Mouse (Mus musculus) left cerebral cortex, adult 11 months (tissue): ENCODE results near the gene Cdc37l1.

ENCODE experiments used
- DNase-seq: peaks from one replicate; pipeline ENCODE4 v3.0.0; 2022; ENCODE audit warnings: low spot score

Gene Cdc37l1

GRCm38 (mm10) chr19:29008069-29008706 lies 18.0 kb downstream of the Cdc37l1 start:
- no peak for DNase-seq

- DNase-seq = no peak
Observed at GRCm38 (mm10) chr19:29009046-29009445, 18.9 kb downstream of the Cdc37l1 start.

GRCm38 (mm10) chr19:29011355-29011990 lies 21.3 kb downstream of the Cdc37l1 start:
- DNase-seq = no peak

- no peak for DNase-seq
Observed at GRCm38 (mm10) chr19:29014466-29015055, 24.4 kb downstream of the Cdc37l1 start.

GRCm38 (mm10) chr19:29015410-29016203 lies 25.5 kb downstream of the Cdc37l1 start:
- no peak for DNase-seq

GRCm38 (mm10) chr19:29016204-29016765 lies 26.1 kb downstream of the Cdc37l1 start:
- no peak for DNase-seq

GRCm38 (mm10) chr19:29016786-29017185 lies 26.6 kb downstream of the Cdc37l1 start:
- no peak for DNase-seq

- DNase-seq = no peak
Observed at GRCm38 (mm10) chr19:29019647-29020046, 29.5 kb downstream of the Cdc37l1 start.

- DNase-seq = no peak
Observed at GRCm38 (mm10) chr19:29021754-29022345, 31.7 kb downstream of the Cdc37l1 start.

GRCm38 (mm10) chr19:29024391-29024947 lies 34.3 kb downstream of the Cdc37l1 start:
- peak; percentile 64 for DNase-seq

- no peak for DNase-seq
Observed at GRCm38 (mm10) chr19:29031788-29032187, 41.6 kb downstream of the Cdc37l1 start.

- DNase-seq = no peak
Observed at GRCm38 (mm10) chr19:29032662-29033061, 42.5 kb downstream of the Cdc37l1 start.

- DNase-seq = no peak
Observed at GRCm38 (mm10) chr19:29037026-29037425, 46.9 kb downstream of the Cdc37l1 start.

GRCm38 (mm10) chr19:29037541-29037940 lies 47.4 kb downstream of the Cdc37l1 start:
- DNase-seq = no peak

- no peak for DNase-seq
Observed at GRCm38 (mm10) chr19:29039334-29039733, 49.2 kb downstream of the Cdc37l1 start.

- DNase-seq = no peak
Observed at GRCm38 (mm10) chr19:29040206-29040605, 50.1 kb downstream of the Cdc37l1 start.

GRCm38 (mm10) chr19:29042143-29042542 lies 52.0 kb downstream of the Cdc37l1 start:
- DNase-seq = no peak

- no peak for DNase-seq
Observed at GRCm38 (mm10) chr19:29042647-29043046, 52.5 kb downstream of the Cdc37l1 start.

- no peak for DNase-seq
Observed at GRCm38 (mm10) chr19:29044353-29044768, 54.2 kb downstream of the Cdc37l1 start.

- DNase-seq = no peak
Observed at GRCm38 (mm10) chr19:29045369-29045768, 55.2 kb downstream of the Cdc37l1 start.

- no peak for DNase-seq
Observed at GRCm38 (mm10) chr19:29045956-29046650, 56.0 kb downstream of the Cdc37l1 start.
